Mouse (Mus musculus): Measurements from ENCODE around the gene Yes1.

DNA sequence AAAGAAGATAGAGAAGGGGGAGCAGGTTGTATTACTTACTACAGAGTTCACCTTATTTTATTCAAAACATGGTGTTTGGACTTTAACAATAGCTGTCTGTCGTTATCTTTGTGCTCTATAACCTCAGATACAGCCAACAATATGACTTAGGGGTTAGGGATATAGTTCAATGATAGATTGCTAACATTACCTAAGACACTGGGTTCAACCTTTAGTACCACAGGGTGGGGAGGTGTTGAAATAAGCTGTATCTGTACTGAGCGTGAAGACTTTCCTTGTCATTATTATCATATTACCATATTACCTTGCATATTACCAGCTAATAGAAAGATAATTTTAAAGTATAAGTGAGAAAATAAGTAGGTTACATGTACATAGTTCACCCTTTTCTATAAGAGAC, 13.8 kb downstream of the Yes1 start:
- TF ChIP-seq CTCF (IDR thresholded peaks at IDR 0.05; ENCODE audit: borderline replicate concordance, control insufficient read depth, extremely low read depth, insufficient read depth, low read length, poor library complexity) (no peak), POLR2A (IDR thresholded peaks at IDR 0.05; ENCODE audit: control insufficient read depth, extremely low read depth, insufficient read depth, low read length, poor library complexity) (no peak)
